Mouse (Mus musculus) liver, postnatal 0 days (tissue): ENCODE data around the gene Msh4. TPM values are rescaled to one million over a fixed set of nuclear protein-coding genes. Genes with fewer than 3 reads are reported as not detected.

Experiments used
- ATAC-seq: fragments of 200-750 bp; cut with Nextera tagmentation; 2 replicates; pipeline ENCODE4 v1.8.0; 2017; ENCODE audit warnings: mild to moderate bottlenecking, moderate library complexity
- DNase-seq: peaks from one replicate; pipeline ENCODE4 v3.0.0-alpha.2; 2016
- H3K27ac ChIP-seq: fragments of 300-500 bp; sonication (generic); 2 replicates; pipeline ENCODE4 v1.5.1; 2014; ENCODE audit warnings: antibody characterized with exemption, moderate library complexity, mild to moderate bottlenecking, low read depth
- H3K27me3 ChIP-seq: fragments of 300-500 bp; sonication (generic); 2 replicates; pipeline ENCODE4 v1.6.1; 2014; ENCODE audit warnings: low read length, control low read depth, mixed read lengths; ENCODE audit not compliant: insufficient read depth
- H3K36me3 ChIP-seq: fragments of 300-500 bp; sonication (generic); replicated peaks from 2 replicates; pipeline ENCODE4 v1.6.1; 2014; ENCODE audit warnings: mild to moderate bottlenecking, control low read depth, low read length, moderate library complexity, mixed read lengths; ENCODE audit not compliant: insufficient read depth
- H3K4me1 ChIP-seq: fragments of 300-500 bp; sonication (generic); 2 replicates; pipeline ENCODE4 v1.6.1; 2014; ENCODE audit warnings: antibody characterized with exemption, mild to moderate bottlenecking, control low read depth; ENCODE audit not compliant: insufficient read depth
- H3K4me2 ChIP-seq: fragments of 300-500 bp; sonication (generic); 2 replicates; pipeline ENCODE4 v1.6.1; 2014; ENCODE audit warnings: low read depth, mild to moderate bottlenecking, low read length, moderate library complexity, mixed read lengths
- H3K4me3 ChIP-seq: fragments of 300-500 bp; sonication (generic); 2 replicates; pipeline ENCODE4 v1.5.1; 2014; ENCODE audit warnings: low read depth, low read length
- H3K9ac ChIP-seq: fragments of 300-500 bp; sonication (generic); replicated peaks from 2 replicates; pipeline ENCODE4 v1.6.1; 2014; ENCODE audit warnings: mild to moderate bottlenecking, moderate library complexity
- H3K9me3 ChIP-seq: fragments of 300-500 bp; sonication (generic); 2 replicates; pipeline ENCODE4 v1.6.1; 2016; ENCODE audit warnings: mild to moderate bottlenecking, control low read depth, low read length, mixed read lengths
- CTCF ChIP-seq: sonication (generic); IDR thresholded peaks from 2 replicates; pipeline ENCODE4 v1.5.1; 2016; ENCODE audit warnings: antibody characterized with exemption, low read depth
- EP300 ChIP-seq: IDR thresholded peaks from 2 replicates; pipeline ENCODE4 v1.6.1; 2016; ENCODE audit warnings: antibody characterized with exemption, low read depth, mild to moderate bottlenecking
- WGBS: fragments of 180-500 bp; shearing (Covaris S2); extraction: QIAGEN DNeasy Blood & Tissue Kit; methylation state at CpG from one replicate; pipeline ENCODE4 v1.1.7; 2014; ENCODE audit not compliant: insufficient replicate concordance; 5-methylcytosine and 5-hydroxymethylcytosine counted together
- polyA plus RNA-seq: library from polyadenylated mRNA; unstranded; fragments of >200 nt; fragmentation: Nextera tagmentation; extraction: Ambion mirVana; gene quantifications from 2 replicates; pipeline ENCODE4 v1.2.1, GENCODE M21; 2015

The Msh4 gene
- polyA plus RNA-seq, 1 experiment from 2014 or later: not detected

DNA sequence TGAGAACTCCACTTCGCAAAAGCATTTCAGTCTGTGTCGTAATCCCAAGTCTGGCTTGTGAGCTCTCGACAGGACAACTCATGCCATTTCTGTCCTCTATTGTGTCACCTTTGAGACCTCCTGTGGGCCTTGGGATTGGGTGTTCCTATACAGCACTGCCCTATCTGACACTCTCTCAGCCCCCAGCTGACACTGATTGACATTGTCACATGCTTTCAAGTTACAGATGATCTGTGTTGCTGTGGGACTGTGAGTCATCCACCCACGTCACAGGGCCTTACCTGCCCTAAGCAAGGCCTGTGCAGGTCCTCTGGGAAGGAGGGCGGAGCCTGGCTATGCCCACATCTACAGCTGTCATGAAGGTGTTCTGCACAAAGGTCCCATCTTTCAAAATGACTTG, 26.5 kb upstream of the Msh4 start:
- no peaks in the 10 kb centered on the region for H3K27me3 ChIP-seq
- DNase-seq (peak; percentile 54), ATAC-seq (peak; percentile 95)
- peaks cover 65% of the 10 kb centered on the region for H3K36me3 ChIP-seq
- H3K27ac ChIP-seq: no peak overlapping the region
- TF ChIP-seq EP300 (0 out of 2 replicates have a peak, but pooled peaks have one; percentile 3), CTCF (no peak)
- H3K4me1 ChIP-seq: no peaks in the 10 kb centered on the region; the same call in 1 of the 2 replicates
- 66% methylated on average over 5 of the region's 5 CpGs for WGBS
- no peaks in the 10 kb centered on the region for H3K9me3 ChIP-seq
- H3K4me3 ChIP-seq: no peak overlapping the region
- no peak overlapping the region for H3K4me2 ChIP-seq
- no peak overlapping the region for H3K9ac ChIP-seq

DNA sequence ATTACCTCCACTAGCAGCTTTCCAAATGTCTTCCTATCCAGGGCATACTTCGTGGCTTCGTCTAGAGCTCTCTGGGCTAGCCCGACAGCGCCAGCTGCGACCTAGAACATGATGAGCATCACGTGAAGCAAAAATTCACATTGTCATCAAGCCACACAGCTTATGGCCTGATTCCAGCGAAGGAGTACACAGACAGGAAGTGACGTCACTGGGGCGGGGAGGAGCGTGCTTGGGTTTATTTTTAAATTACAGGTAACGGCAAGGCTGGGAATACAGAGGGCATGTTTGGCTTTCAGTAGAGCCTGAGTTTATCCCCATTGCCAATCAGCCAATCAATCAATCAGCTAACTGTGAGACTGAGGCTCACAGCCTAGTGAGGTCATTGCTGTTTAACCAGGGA, 23.6 kb upstream of the Msh4 start:
- TF ChIP-seq EP300 (no peak; the same call in 1 of the 2 replicates), CTCF (no peak)
- H3K9me3 ChIP-seq: no peaks in the 10 kb centered on the region
- ATAC-seq: peak; percentile 44
- 77% methylated on average over 11 of the region's 11 CpGs for WGBS
- DNase-seq: peak; percentile 54
- H3K9ac ChIP-seq: no peak overlapping the region
- H3K4me1 ChIP-seq: no peaks in the 10 kb centered on the region; the same call in 1 of the 2 replicates
- no peak overlapping the region for H3K4me2 ChIP-seq
- H3K27ac ChIP-seq: peak overlapping the region; percentile 34
- no peaks in the 10 kb centered on the region for H3K27me3 ChIP-seq
- peaks cover 55% of the 10 kb centered on the region for H3K36me3 ChIP-seq
- H3K4me3 ChIP-seq: no peak overlapping the region

DNA sequence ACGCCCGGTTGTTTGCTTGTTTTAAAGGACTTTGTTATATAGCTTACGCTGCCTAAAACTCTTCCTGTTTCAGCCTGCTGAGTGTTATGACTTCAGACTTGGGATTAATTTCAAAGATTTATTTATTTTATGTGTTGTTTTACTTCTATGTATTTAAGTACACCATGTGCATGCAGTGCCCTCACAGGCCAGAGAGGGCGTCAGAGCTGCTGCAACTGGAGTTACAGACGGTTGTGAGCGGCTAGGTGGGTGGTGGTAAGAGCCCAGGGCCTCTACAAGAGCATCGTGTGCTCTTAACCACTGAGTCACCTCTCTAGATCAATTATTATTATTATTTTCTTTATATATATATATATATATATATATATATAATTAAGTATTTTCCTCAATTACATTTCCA, 20.4 kb upstream of the Msh4 start:
- H3K9ac ChIP-seq: no peak overlapping the region
- H3K36me3 ChIP-seq: peaks cover 37% of the 10 kb centered on the region
- ATAC-seq: no peak
- no peak overlapping the region for H3K4me2 ChIP-seq
- no peak overlapping the region for H3K27ac ChIP-seq
- no peaks in the 10 kb centered on the region for H3K9me3 ChIP-seq
- no peak for DNase-seq
- WGBS: 86% methylated on average over 7 of the region's 7 CpGs
- TF ChIP-seq CTCF (peak; percentile 5; the same call in 1 of the 2 replicates), EP300 (no peak)
- no peak overlapping the region for H3K4me3 ChIP-seq
- H3K27me3 ChIP-seq: no peaks in the 10 kb centered on the region
- H3K4me1 ChIP-seq: no peaks in the 10 kb centered on the region; the same call in 1 of the 2 replicates

DNA sequence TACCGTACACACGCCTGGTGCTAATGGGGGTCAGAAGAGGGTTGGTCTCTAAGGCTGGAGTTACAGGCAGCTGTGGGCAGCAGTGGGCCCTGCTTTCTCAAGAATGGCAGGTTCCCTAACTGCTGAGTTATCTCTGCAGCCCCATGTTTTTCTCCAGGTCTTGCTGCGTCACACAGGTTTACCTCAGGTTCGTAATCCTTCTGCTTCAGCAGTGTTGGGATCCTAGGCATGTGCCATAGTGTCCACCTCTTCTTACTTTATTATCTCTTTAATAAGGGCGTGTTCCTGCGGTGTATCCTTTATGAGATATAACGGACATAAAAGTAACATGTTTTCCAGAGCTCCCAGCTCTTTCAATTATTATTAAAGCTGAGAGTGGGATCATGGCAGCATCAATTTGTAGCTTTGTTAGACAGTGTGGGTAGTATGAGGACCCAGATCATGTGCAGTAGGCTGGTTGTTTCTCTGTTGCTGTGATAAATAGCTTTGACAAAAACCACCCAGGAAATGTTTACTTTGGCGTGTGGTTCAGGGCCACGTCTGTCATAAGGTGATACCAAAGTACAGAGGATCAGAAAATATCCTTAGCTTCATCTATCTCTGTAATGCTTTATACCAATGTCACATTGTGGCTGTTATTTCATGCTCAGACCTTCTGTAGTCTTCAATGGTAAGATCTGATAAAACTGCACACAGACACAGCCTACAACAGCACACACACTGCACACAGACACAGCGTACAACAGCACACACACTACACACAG, 15.4 kb upstream of the Msh4 start:
- Histone ChIP-seq H3K4me3 (no peak overlapping the region), H3K9me3 (no peaks in the 10 kb centered on the region), H3K9ac (no peak overlapping the region), H3K27ac (no peak overlapping the region), H3K27me3 (no peaks in the 10 kb centered on the region), H3K4me1 (no peaks in the 10 kb centered on the region), H3K4me2 (no peak overlapping the region), H3K36me3 (peaks cover 27% of the 10 kb centered on the region)
- TF ChIP-seq EP300: no peak
- TF ChIP-seq CTCF: no peak
- WGBS: 75% methylated on average over 10 of the region's 10 CpGs
- no peak for DNase-seq
- no peak for ATAC-seq

DNA sequence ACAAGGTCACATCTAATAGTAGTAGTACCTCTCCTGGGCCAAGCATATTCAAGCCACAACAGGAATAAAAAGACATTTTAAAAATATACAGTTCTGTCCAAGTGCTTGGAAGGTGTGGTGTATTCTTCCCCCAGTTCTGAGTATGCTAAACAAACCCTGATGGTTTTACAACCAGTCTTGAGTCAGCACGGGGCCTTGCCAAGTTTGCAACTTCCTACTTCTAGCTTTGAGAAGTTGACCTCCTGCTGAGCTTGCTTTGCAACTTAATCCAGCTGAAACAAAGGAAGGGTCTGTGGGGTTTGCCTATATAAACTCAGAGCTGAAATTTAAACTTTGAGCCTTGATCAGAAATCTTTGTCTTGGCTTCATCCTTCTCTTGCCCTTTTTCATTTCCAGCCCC, 11.3 kb upstream of the Msh4 start:
- no peaks in the 10 kb centered on the region for H3K27me3 ChIP-seq
- H3K4me3 ChIP-seq: no peak overlapping the region
- H3K4me1 ChIP-seq: peaks cover 6% of the 10 kb centered on the region
- ATAC-seq (no peak), DNase-seq (no peak)
- no peak overlapping the region for H3K27ac ChIP-seq
- no peak overlapping the region for H3K9ac ChIP-seq
- H3K9me3 ChIP-seq: no peaks in the 10 kb centered on the region
- WGBS: 21% methylated on average over 1 of the region's 1 CpGs
- peaks cover 8% of the 10 kb centered on the region; the same call in 1 of the 2 replicates for H3K36me3 ChIP-seq
- TF ChIP-seq EP300: no peak
- TF ChIP-seq CTCF: no peak
- no peak overlapping the region for H3K4me2 ChIP-seq

DNA sequence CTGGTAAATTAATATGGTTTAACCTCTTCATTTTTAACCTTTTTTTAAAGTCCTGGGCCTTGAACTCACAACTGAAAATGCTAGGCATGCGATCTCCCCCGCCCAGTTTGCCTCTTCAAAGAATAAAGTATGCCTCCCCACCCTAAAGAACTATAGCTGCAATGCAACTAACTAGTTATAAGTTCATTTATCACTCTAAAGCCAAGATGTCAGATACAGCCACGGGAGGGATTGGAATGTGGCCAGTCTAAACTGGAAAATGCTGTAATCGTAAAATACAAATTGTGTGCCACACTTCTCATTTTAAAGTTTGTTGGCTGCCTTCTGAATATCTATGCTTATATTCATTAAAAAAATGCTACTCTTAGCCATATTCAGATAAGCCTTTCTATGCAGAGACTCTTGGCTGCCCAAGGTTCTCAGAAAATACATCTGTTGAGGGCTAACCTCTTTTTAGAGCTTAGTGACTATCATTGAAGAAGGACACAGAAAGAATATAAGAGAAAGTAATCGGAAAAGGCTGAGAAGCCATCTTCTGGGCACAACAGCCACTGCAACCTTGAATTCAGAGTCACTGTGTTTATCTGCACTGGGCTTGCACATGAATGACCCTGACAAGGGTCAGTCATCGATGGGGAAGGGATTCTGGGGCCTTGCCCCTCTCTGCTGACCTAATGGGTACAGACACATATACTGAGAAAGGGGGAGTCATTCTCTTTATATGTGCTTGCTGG, 7.7 kb upstream of the Msh4 start:
- Histone ChIP-seq H3K9me3 (no peaks in the 10 kb centered on the region), H3K9ac (peak overlapping the region; percentile 83; the same call in 1 of the 2 replicates), H3K27ac (peak overlapping the region; percentile 92), H3K4me1 (peaks cover 33% of the 10 kb centered on the region), H3K4me3 (peak overlapping the region; percentile 69), H3K27me3 (no peaks in the 10 kb centered on the region), H3K4me2 (peak overlapping the region; percentile 87), H3K36me3 (peaks cover 29% of the 10 kb centered on the region)
- TF ChIP-seq CTCF: 0 out of 2 replicates have a peak, but pooled peaks have one; percentile 20
- TF ChIP-seq EP300: no peak
- 33% methylated on average over 6 of the region's 6 CpGs for WGBS
- DNase-seq (no peak), ATAC-seq (no peak)
